Mouse (Mus musculus) olfactory bulb, adult 2 months (tissue): Measurements from ENCODE around the gene Tdrd6. TPM values are rescaled to one million over a fixed set of nuclear protein-coding genes. Genes with fewer than 3 reads are reported as not detected.

Source experiments
- H3K27ac ChIP-seq: fragments of 200-500 bp; 2 replicates; pipeline ENCODE4 v1.5.1; 2012; ENCODE audit warnings: low read depth, low read length; ENCODE audit not compliant: insufficient read depth
- H3K4me1 ChIP-seq: fragments of 200-500 bp; 2 replicates; pipeline ENCODE4 v1.6.1; 2012; ENCODE audit warnings: low read length; ENCODE audit not compliant: control insufficient read depth, insufficient read depth
- H3K4me3 ChIP-seq: fragments of 200-500 bp; 2 replicates; pipeline ENCODE4 v1.5.1; 2012; ENCODE audit warnings: mild to moderate bottlenecking, low read depth, low read length, moderate library complexity; ENCODE audit not compliant: insufficient read depth
- CTCF ChIP-seq: fragments of 200-500 bp; IDR thresholded peaks from 2 replicates; pipeline ENCODE4 v1.5.1; 2012; ENCODE audit warnings: low read depth, mild to moderate bottlenecking, low read length, moderate library complexity; ENCODE audit not compliant: insufficient read depth
- POLR2A ChIP-seq: fragments of 200-500 bp; IDR thresholded peaks from 2 replicates; pipeline ENCODE4 v1.6.1; 2012; ENCODE audit warnings: mild to moderate bottlenecking, low read depth, low read length, moderate library complexity; ENCODE audit not compliant: insufficient read depth
- WGBS: fragments of 180-500 bp; shearing (Covaris S2); methylation state at CpG from one replicate; pipeline ENCODE4 v1.1.7; 2018; 5-methylcytosine and 5-hydroxymethylcytosine counted together
- polyA plus RNA-seq: library from polyadenylated mRNA; stranded (reverse); fragments of >200 nt; gene quantifications from 2 replicates; pipeline ENCODE4 v1.2.4, GENCODE M21; 2012; ENCODE audit warnings: low replicate concordance; ENCODE audit not compliant: missing spikeins, insufficient read depth, insufficient read length

Tdrd6 gene
- polyA plus RNA-seq, 1 experiment, result not detected

- 79% methylated on average over 14 of the region's 14 CpGs for WGBS
- TF ChIP-seq POLR2A (no peak), CTCF (no peak)
- H3K4me1 ChIP-seq, result no peaks in the 10 kb centered on the region
- H3K27ac ChIP-seq, result no peak overlapping the region
- no peak overlapping the region for H3K4me3 ChIP-seq
Measured at GRCm38 (mm10) chr17:43651314-43652046, 21.4 kb upstream of the Tdrd6 start.

GRCm38 (mm10) chr17:43649641-43650436, 19.7 kb upstream of the Tdrd6 start:
- no peak for TF ChIP-seq CTCF
- no peak for TF ChIP-seq POLR2A
- H3K27ac ChIP-seq, result no peak overlapping the region
- 64% methylated on average over 10 of the region's 10 CpGs for WGBS
- no peak overlapping the region for H3K4me3 ChIP-seq
- H3K4me1 ChIP-seq, result no peaks in the 10 kb centered on the region

- no peak for TF ChIP-seq POLR2A
- TF ChIP-seq CTCF, result no peak
- no peak overlapping the region for H3K27ac ChIP-seq
Measured at GRCm38 (mm10) chr17:43646925-43647324, 16.8 kb upstream of the Tdrd6 start.

GRCm38 (mm10) chr17:43645136-43645535, 15.0 kb upstream of the Tdrd6 start:
- TF ChIP-seq CTCF, result no peak
- no peak for TF ChIP-seq POLR2A
- Histone ChIP-seq H3K27ac (no peak overlapping the region), H3K4me3 (no peak overlapping the region), H3K4me1 (no peaks in the 10 kb centered on the region)
- WGBS, result 94% methylated on average over 3 of the region's 3 CpGs

More at GRCm38 (mm10) chr17:43646925-43647324, 16.8 kb upstream of the Tdrd6 start:
- Histone ChIP-seq H3K4me1 (no peaks in the 10 kb centered on the region), H3K4me3 (no peak overlapping the region)
- 51% methylated on average over 5 of the region's 5 CpGs for WGBS

- TF ChIP-seq CTCF (no peak), POLR2A (no peak)
- WGBS, result 83% methylated on average over 7 of the region's 7 CpGs
- H3K4me1 ChIP-seq, result no peaks in the 10 kb centered on the region
- no peak overlapping the region for H3K4me3 ChIP-seq
- no peak overlapping the region for H3K27ac ChIP-seq
Measured at GRCm38 (mm10) chr17:43644375-43644774, 14.3 kb upstream of the Tdrd6 start.

GRCm38 (mm10) chr17:43643191-43643590, 13.1 kb upstream of the Tdrd6 start:
- Histone ChIP-seq H3K4me3 (no peak overlapping the region), H3K4me1 (no peaks in the 10 kb centered on the region), H3K27ac (no peak overlapping the region)
- 87% methylated on average over 7 of the region's 7 CpGs for WGBS
- TF ChIP-seq CTCF, result no peak
- no peak for TF ChIP-seq POLR2A

GRCm38 (mm10) chr17:43640825-43641224, 10.7 kb upstream of the Tdrd6 start:
- H3K4me3 ChIP-seq, result no peak overlapping the region
- H3K4me1 ChIP-seq, result no peaks in the 10 kb centered on the region
- no peak overlapping the region for H3K27ac ChIP-seq
- TF ChIP-seq POLR2A (no peak), CTCF (no peak)
- 78% methylated on average over 1 of the region's 1 CpGs for WGBS

GRCm38 (mm10) chr17:43637146-43637545, 7.0 kb upstream of the Tdrd6 start:
- no peak overlapping the region for H3K27ac ChIP-seq
- no peak for TF ChIP-seq CTCF
- 95% methylated on average over 4 of the region's 4 CpGs for WGBS

GRCm38 (mm10) chr17:43630427-43630760, 295 bp upstream of the Tdrd6 start:
- WGBS, result 52% methylated on average over 13 of the region's 13 CpGs
- H3K27ac ChIP-seq, result no peak overlapping the region
- TF ChIP-seq POLR2A (no peak), CTCF (no peak)
- H3K4me1 ChIP-seq, result peaks cover 13% of the 10 kb centered on the region
- no peak overlapping the region for H3K4me3 ChIP-seq

More at GRCm38 (mm10) chr17:43637146-43637545, 7.0 kb upstream of the Tdrd6 start:
- Histone ChIP-seq H3K4me1 (no peaks in the 10 kb centered on the region), H3K4me3 (no peak overlapping the region)
